Mouse (Mus musculus) CH12.LX (cell line): ENCODE measurements at regions not wholly inside any gene's neighbourhood (a gene's known extent, or its start where the extent isn't known, plus 50 kb on each side); places are given as distances from the start of the nearest gene placed in this dataset.

ENCODE experiments used
- DNase-seq: peaks from one replicate; pipeline ENCODE4 v3.0.0-alpha.2; 2013; ENCODE audit errors: extremely low read depth
- H3K27ac ChIP-seq: 2 replicates; pipeline ENCODE4 v1.5.1; 2012; ENCODE audit warnings: low read depth, mild to moderate bottlenecking, control low read depth, moderate library complexity; ENCODE audit not compliant: insufficient read depth
- H3K27me3 ChIP-seq: replicated peaks from 2 replicates; pipeline ENCODE3; 2012; ENCODE audit warnings: inconsistent platforms
- H3K36me3 ChIP-seq, 2 experiments: replicated peaks in 1 of 2; 2 replicates each; pipeline versions ENCODE3 to v1.6.1; 2012; ENCODE audit warnings: inconsistent platforms in 1 of 2, low read length in 1 of 2, mild to moderate bottlenecking in 1 of 2, mixed read lengths in 1 of 2, moderate library complexity in 1 of 2; ENCODE audit not compliant: control insufficient read depth in 1 of 2, insufficient read depth in 1 of 2
- H3K4me1 ChIP-seq, 2 experiments: 2 replicates each; pipeline ENCODE4 v1.6.1; 2012; ENCODE audit warnings: inconsistent platforms in 1 of 2, moderate library complexity in 1 of 2; ENCODE audit not compliant: insufficient read depth in 2 of 2, control insufficient read depth in 1 of 2
- H3K4me2 ChIP-seq: 2 replicates; pipeline ENCODE4 v1.6.1; 2012; ENCODE audit warnings: low read depth, mild to moderate bottlenecking, control low read depth; ENCODE audit not compliant: poor library complexity, insufficient read depth, severe bottlenecking
- H3K4me3 ChIP-seq, 3 experiments: fragments of 150-350 bp in 1 of 3; sonication (generic) in 1 of 3; replicated peaks in 1 of 3; 2 replicates each; pipeline versions ENCODE3 to v1.5.1; 2011 to 2012; ENCODE audit warnings: low read depth in 2 of 3, low read length in 2 of 3, mild to moderate bottlenecking in 2 of 3, moderate library complexity in 2 of 3, control low read depth in 1 of 3, improper control_type of control experiment in 1 of 3, inconsistent platforms in 1 of 3, mixed read lengths in 1 of 3; ENCODE audit not compliant: poor library complexity in 1 of 3
- H3K79me2 ChIP-seq: replicated peaks from 2 replicates; pipeline ENCODE4 v1.6.1; 2012; ENCODE audit warnings: mild to moderate bottlenecking, moderate library complexity; ENCODE audit not compliant: control insufficient read depth, poor library complexity, insufficient read depth, severe bottlenecking; ENCODE audit errors: extremely low read depth
- H3K9ac ChIP-seq: 2 replicates; pipeline ENCODE4 v1.6.1; 2012; ENCODE audit warnings: low read depth, mild to moderate bottlenecking, control low read depth, moderate library complexity; ENCODE audit not compliant: insufficient read depth
- H3K9me3 ChIP-seq: replicated peaks from 2 replicates; pipeline ENCODE3; 2012; ENCODE audit warnings: low read length, inconsistent platforms, mixed read lengths
- BHLHE40 ChIP-seq: IDR thresholded peaks from 2 replicates; pipeline ENCODE4 v1.6.1; 2011; ENCODE audit warnings: mild to moderate bottlenecking, low read depth, low read length, improper control_type of control experiment
- CHD1 ChIP-seq: IDR thresholded peaks from 2 replicates; pipeline ENCODE4 v1.6.1; 2012; ENCODE audit warnings: low read depth, low read length, improper control_type of control experiment, inconsistent platforms
- CTCF ChIP-seq, 2 experiments: IDR thresholded peaks in 1 of 2; conservative IDR thresholded peaks in 1 of 2; 2 replicates each; pipeline ENCODE4 v1.5.1; 2011 to 2012; ENCODE audit warnings: low read depth in 2 of 2, low read length in 2 of 2, improper control_type of control experiment in 1 of 2, inconsistent platforms in 1 of 2, mild to moderate bottlenecking in 1 of 2, moderate library complexity in 1 of 2
- E2F4 ChIP-seq: IDR thresholded peaks from 2 replicates; pipeline ENCODE4 v1.6.1; 2011; ENCODE audit warnings: low read depth, low read length, improper control_type of control experiment; ENCODE audit not compliant: insufficient replicate concordance
- ETS1 ChIP-seq: conservative IDR thresholded peaks from 2 replicates; pipeline ENCODE4 v1.6.1; 2012; ENCODE audit warnings: low read depth, mild to moderate bottlenecking, inconsistent platforms, low read length, improper control_type of control experiment, moderate library complexity
- IRF4 ChIP-seq: IDR thresholded peaks from 2 replicates; pipeline ENCODE4 v1.6.1; 2014; ENCODE audit warnings: low read depth, mild to moderate bottlenecking, inconsistent platforms, low read length, improper control_type of control experiment
- JUND ChIP-seq: conservative IDR thresholded peaks from 2 replicates; pipeline ENCODE4 v1.6.1; 2011; ENCODE audit warnings: low read depth, low read length, improper control_type of control experiment
- MAX ChIP-seq: IDR thresholded peaks from 2 replicates; pipeline ENCODE4 v1.6.1; 2011; ENCODE audit warnings: low read length, improper control_type of control experiment
- MAZ ChIP-seq: IDR thresholded peaks from 2 replicates; pipeline ENCODE4 v1.6.1; 2012; ENCODE audit warnings: low read depth, mild to moderate bottlenecking, inconsistent platforms, low read length, improper control_type of control experiment, moderate library complexity
- MEF2A ChIP-seq: IDR thresholded peaks from 2 replicates; pipeline ENCODE4 v1.6.1; 2014; ENCODE audit warnings: low read depth, mild to moderate bottlenecking, inconsistent platforms, low read length, improper control_type of control experiment, borderline replicate concordance
- RCOR1 ChIP-seq: conservative IDR thresholded peaks from 2 replicates; pipeline ENCODE4 v1.6.1; 2012; ENCODE audit warnings: low read depth, mild to moderate bottlenecking, inconsistent platforms, low read length, improper control_type of control experiment
- SIN3A ChIP-seq: IDR thresholded peaks from 2 replicates; pipeline ENCODE4 v1.6.1; 2012; ENCODE audit warnings: low read length, improper control_type of control experiment, inconsistent platforms
- TBP ChIP-seq: conservative IDR thresholded peaks from 2 replicates; pipeline ENCODE4 v1.6.1; 2011; ENCODE audit warnings: low read depth, low read length, improper control_type of control experiment
- TCF12 ChIP-seq: IDR thresholded peaks from 2 replicates; pipeline ENCODE4 v1.6.1; 2014; ENCODE audit warnings: low read depth, mild to moderate bottlenecking, inconsistent platforms, low read length, improper control_type of control experiment
- UBTF ChIP-seq: IDR thresholded peaks from 2 replicates; pipeline ENCODE4 v1.6.1; 2012; ENCODE audit warnings: low read depth, mild to moderate bottlenecking, inconsistent platforms, low read length, improper control_type of control experiment, moderate library complexity
- USF1 ChIP-seq: IDR thresholded peaks from 2 replicates; pipeline ENCODE4 v1.6.1; 2014; ENCODE audit warnings: low read depth, mild to moderate bottlenecking, inconsistent platforms, low read length, improper control_type of control experiment
- ZC3H11A ChIP-seq: IDR thresholded peaks from 2 replicates; pipeline ENCODE4 v1.6.1; 2012; ENCODE audit warnings: low read depth, mild to moderate bottlenecking, inconsistent platforms, low read length, improper control_type of control experiment
- ZKSCAN1 ChIP-seq: IDR thresholded peaks from 2 replicates; pipeline ENCODE4 v1.6.1; 2012; ENCODE audit warnings: low read depth, inconsistent platforms, low read length, improper control_type of control experiment, borderline replicate concordance
- ZMIZ1 ChIP-seq: IDR thresholded peaks from 2 replicates; pipeline ENCODE4 v1.6.1; 2012; ENCODE audit warnings: low read depth, mild to moderate bottlenecking, inconsistent platforms, low read length, improper control_type of control experiment
- dilution Hi-C: fragments of 300-500 bp; cut with MboI; formaldehyde crosslinking; loops from 2 replicates; pipeline ENCODE4 v1.14.3; 2020; ENCODE audit warnings: low sequenced_read_pairs; ENCODE audit not compliant: extremely low pct_unique_long_range_greater_than_20kb, extremely low pct_ligation_motif_present
- in situ Hi-C: fragments of 300-500 bp; cut with MboI; formaldehyde crosslinking; loops from 3 replicates; pipeline ENCODE4 v1.14.3; 2019; ENCODE audit warnings: low sequenced_read_pairs, low pct_ligation_motif_present, low pct_unique_long_range_greater_than_20kb, mixed read lengths

- Histone ChIP-seq H3K79me2 (no peaks in the 10 kb centered on the region), H3K4me3 (no peak overlapping the region), H3K9me3 (peaks cover 6% of the 10 kb centered on the region), H3K27ac (no peak overlapping the region), H3K9ac (no peak overlapping the region), H3K27me3 (no peaks in the 10 kb centered on the region), H3K4me1 (no peaks in the 10 kb centered on the region), H3K4me2 (no peak overlapping the region), H3K36me3 (no peaks in the 10 kb centered on the region)
- no peak for TF ChIP-seq E2F4
- no peak for TF ChIP-seq BHLHE40
- no peak for TF ChIP-seq MEF2A
- TF ChIP-seq USF1, result no peak
- in situ Hi-C loops, result no loop called here
- dilution Hi-C loops, result no loop called here
- DNase-seq, result no peak
Observed at GRCm38 (mm10) chr17:62064939-62065338, 816.2 kb downstream of the Efna5 start.

DNA sequence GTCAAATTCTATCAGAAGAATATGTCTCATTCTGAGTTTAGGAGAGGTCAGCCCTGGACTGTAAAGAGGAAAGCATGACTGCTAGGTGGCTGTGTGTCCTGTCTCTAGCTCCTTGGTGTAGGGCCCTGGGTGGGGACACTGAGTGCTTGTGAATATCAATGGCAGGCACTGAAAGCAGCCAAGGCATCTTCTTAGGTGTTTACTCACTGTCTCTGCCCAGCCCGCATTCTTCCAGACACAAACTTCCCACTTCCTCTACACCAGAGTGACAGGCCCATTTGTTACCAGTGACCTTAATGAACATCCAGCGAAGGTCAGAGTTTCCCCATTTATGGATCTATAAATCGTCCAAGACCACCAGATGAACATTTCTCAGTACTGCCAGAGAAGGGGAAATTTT lies 823.1 kb downstream of the Efna5 start:
- no peak overlapping the region for H3K4me3 ChIP-seq
- dilution Hi-C loops, result no loop called here
- TF ChIP-seq IRF4 (no peak), ZMIZ1 (no peak), MAZ (no peak), ZKSCAN1 (no peak), MAX (no peak), ETS1 (no peak), ZC3H11A (no peak), CTCF (conservative IDR thresholded peaks at IDR 0.05 in 1 of 2, IDR thresholded peaks at IDR 0.05 in 1 of 2; ENCODE audit: low read depth in 2 of 2, low read length in 2 of 2) (no peak), RCOR1 (no peak), TCF12 (no peak), CHD1 (no peak), UBTF (no peak), SIN3A (no peak), JUND (no peak), TBP (no peak)
- TF ChIP-seq, all 38 proteins: peak for 0
- Histone ChIP-seq H3K36me3 (no peaks in the 10 kb centered on the region), H3K4me1 (no peaks in the 10 kb centered on the region), H3K27me3 (no peaks in the 10 kb centered on the region), H3K27ac (no peak overlapping the region), H3K79me2 (no peaks in the 10 kb centered on the region), H3K9me3 (peaks cover 21% of the 10 kb centered on the region), H3K4me2 (no peak overlapping the region), H3K9ac (no peak overlapping the region)
- in situ Hi-C loops, result no loop called here
- DNase-seq, result no peak
